Mouse (Mus musculus): ENCODE results near the gene Prrg2.

DNA sequence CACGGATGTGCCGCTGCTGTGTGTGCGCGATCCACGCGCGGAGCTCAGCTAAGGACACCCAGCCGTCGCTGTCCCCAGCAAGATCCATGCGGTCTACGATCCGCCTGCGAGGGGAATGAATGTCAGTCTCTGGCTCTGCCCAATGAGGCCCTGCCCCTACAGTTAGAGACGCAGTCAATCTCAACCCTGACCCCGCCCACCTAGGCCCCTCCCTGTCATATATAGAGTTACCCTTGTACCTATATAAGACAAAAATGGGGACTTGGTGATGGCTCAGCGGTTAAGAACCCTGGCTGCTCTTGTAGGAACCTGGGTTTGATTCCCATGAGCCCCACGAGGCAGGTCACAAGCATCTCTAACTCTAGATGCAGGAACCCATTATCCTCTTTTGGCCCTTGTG lies 26.1 kb upstream of the Prrg2 start:
- TF ChIP-seq GATA1 (IDR thresholded peaks at IDR 0.05; ENCODE audit: low read length) = no peak
- TF ChIP-seq TAL1 (IDR thresholded peaks at IDR 0.05; ENCODE audit: low read length) = no peak
